Mouse (Mus musculus) spleen, adult 12 weeks (tissue): ENCODE results near the gene Mei4.
A peak's percentile ranks its signal among the peaks of the same experiment; 100 is the strongest.

Experiments
- DNase-seq: peaks from one replicate; pipeline ENCODE4 v3.0.0; 2022; ENCODE audit warnings: low spot score

The Mei4 gene

GRCm38 (mm10) chr9:81863181-81863887 is at the start of gene Mei4:
Gene Mei4, plus strand, starts transcription at chr9:81863670.
- peak; percentile 35 for DNase-seq

GRCm38 (mm10) chr9:81819715-81820373 is 43.6 kb upstream of the Mei4 start:
- no peak for DNase-seq

DNA sequence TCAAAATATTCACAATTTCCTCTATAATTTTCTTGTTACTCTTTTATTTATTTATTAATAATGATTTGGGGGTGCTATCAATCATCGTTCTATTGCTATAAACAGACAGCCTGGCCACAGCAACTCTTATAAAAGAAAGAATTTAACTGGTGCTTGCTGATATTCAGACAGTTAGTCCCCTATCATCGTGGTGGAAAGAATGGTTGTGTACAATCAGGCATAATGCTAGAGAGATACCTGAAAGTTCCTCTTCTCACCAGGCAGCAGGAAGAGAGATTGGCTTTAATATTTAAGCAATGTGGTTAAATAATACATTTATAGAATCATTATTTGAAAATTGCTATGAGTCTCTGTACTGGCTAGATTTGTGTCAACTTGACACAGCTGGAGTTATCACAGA is 35.9 kb upstream of the Mei4 start:
- DNase-seq = no peak

- no peak for DNase-seq
These were observed 29.4 kb upstream of the Mei4 start for GRCm38 (mm10) chr9:81834056-81834455.

GRCm38 (mm10) chr9:81858861-81859260 is 4.6 kb upstream of the Mei4 start:
- DNase-seq = no peak

- DNase-seq = peak; percentile 0
These were observed 391 bp downstream of the Mei4 start for GRCm38 (mm10) chr9:81863888-81864234.

DNA sequence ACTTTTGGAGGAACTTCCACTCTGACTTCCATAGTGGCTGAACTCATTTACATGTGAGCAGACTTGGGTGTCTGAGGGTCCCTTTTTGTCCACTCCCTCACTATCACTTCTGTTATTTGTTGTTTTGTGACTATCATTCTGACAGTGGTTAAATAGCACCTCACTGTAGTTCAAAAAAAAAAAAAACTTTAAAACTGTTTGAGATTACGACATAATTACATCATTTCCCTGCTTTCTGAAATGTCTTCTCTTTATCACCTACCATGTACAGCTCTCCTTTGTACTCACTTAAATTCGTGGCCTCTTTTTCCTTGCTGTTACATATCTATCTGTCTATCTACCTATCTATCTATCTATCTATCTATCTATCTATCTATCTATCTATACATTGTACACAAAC is 2.6 kb downstream of the Mei4 start:
- no peak for DNase-seq

DNA sequence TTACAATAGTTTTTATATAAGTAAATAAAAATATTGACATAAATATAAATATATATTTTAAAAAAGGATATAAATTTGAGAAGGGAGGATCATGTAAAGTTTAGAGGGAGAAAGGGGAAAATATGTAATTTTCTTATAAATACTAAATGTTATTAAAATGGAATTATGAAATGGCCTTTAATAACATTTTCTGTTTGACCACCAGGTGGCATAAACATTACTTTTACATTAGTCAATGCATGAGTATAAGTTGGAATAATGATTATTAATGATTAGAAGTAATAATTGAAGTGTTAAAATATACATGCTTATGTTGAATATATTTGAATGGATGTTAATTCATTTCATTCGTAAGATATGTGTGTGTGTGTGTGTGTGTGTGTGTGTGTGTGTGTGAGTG is 58.0 kb downstream of the Mei4 start:
- no peak for DNase-seq

DNA sequence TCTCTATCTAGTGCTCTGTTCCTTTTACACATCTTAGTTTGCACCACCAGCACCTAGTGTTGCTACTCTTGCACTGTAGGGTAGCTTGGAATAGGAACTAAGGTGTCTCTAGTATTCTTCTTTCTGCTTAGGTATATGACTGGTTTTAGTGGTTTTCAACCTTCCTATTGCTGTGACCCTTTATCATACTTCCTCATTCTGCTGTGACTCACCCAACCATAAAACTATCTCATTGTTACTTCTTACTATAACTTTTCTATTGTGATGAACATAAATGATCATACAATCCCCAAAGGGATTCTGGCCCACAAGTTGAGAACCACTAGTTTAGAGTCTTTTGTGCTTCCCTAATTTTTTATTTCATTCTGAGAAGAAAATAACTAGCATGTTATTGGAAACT is 61.3 kb downstream of the Mei4 start:
- DNase-seq = no peak

DNA sequence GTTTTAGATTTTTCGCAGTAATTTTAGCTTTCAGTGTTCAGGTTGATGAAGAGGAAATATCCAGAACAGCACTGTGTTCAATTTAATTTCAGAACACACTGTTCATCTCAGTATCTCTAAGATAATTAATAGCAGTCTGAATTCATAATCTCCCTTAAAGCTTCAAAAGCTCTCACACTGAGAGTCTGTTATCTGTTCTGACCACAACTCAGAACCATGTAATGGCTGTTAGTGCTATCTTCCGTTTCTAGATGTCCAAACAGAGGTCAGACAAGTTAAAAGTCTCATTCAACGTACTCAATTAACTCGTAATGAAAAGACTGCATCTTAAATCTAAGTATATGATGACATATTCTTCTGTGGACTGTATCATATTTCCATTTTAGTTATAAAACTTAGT is 77.1 kb downstream of the Mei4 start:
- no peak for DNase-seq

GRCm38 (mm10) chr9:81945624-81946023 is 82.2 kb downstream of the Mei4 start:
- DNase-seq = no peak

- DNase-seq = no peak
These were observed 93.4 kb downstream of the Mei4 start for GRCm38 (mm10) chr9:81956858-81957257.

DNA sequence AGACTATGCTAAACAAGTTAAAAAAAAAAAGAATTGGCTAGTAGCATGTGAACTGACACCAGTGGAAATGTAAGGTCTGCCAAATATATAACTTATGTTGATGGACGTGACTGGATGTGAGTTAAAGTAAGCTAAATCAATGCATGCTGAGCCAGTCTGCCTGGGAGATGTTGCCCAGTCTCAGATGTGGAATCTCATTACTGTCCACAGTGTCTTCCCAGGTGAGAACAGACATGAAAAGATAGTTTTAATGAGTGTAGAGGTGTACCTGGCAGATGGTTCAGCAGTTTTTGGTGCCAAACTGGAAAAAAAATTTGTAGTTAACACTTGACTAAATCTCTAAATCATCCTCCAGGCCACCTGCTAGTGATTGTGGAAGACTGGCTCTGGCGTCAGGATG is 94.4 kb downstream of the Mei4 start:
- DNase-seq = no peak

- no peak for DNase-seq
These were observed 103.3 kb downstream of the Mei4 start for GRCm38 (mm10) chr9:81966765-81967164.

DNA sequence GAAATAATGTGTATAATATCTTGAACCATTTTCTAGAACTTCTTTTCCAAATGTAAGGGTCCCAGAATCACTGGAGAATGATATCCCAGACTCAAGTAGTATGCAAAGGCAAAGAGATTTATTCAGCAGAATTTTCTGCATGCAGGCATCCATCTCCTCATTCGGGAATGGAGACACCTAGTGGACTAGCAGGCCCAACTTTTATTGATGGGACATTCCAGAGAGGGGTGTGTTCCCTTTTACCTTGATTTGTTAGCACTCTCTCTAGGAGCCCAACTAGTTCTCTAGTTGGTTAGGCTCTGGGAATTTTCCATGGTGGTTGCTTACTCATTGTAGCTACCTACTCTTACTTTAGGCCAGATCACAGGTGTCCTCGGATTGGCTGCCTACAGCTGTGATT is 105.5 kb downstream of the Mei4 start:
- DNase-seq = no peak

GRCm38 (mm10) chr9:81982461-81982860 is 119.0 kb downstream of the Mei4 start:
- DNase-seq = no peak

DNA sequence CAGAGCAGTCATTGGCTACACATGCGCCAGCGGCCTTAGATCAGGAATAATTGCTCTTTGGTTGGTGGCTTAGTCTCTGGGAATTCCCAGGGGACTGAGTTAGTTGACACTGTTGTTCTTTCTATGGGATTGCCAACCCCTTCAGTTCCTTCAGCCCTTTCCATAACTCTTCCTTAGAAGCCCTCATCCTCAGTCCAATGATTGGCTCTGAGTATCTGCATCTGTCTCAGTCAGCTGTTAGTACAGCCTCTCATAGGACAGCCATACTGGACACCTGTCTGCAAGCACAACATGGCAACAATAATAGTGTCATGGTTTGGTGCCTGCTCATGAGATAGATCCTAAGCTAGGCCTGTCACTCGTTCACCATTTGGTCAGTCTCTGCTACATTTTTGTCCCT is 149.5 kb downstream of the Mei4 start:
- DNase-seq = no peak

DNA sequence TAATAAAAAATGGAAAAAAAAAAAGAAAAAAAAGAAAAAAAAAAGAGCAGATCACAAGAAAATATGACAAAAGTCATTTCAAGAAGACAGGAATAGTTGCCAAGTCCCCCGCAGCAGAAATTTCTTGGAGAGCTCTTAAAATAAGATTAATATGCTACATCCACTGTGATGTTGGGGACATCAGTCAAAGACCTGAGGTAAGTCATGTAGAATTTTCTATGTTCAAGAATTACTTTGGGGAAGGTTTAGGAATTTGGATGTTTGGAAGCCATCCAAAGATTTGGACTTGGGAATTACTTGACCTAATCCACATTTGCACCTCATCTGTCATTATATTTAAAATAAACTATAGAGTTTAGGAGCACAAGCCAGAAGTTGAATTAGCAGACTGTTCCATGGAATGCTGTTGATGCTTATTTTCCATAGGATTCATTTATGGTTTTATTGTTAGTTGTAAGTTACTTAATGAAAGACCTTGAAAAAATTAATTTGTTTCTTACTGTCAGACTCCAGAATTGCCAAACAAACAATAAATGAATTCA is 179.1 kb downstream of the Mei4 start:
- DNase-seq = no peak

- no peak for DNase-seq
These were observed 181.0 kb downstream of the Mei4 start for GRCm38 (mm10) chr9:82044517-82044916.

- no peak for DNase-seq
These were observed 210.4 kb downstream of the Mei4 start for GRCm38 (mm10) chr9:82073832-82074231.

GRCm38 (mm10) chr9:82075270-82075669 is 211.8 kb downstream of the Mei4 start:
- DNase-seq = no peak

GRCm38 (mm10) chr9:82096409-82096808 is 232.9 kb downstream of the Mei4 start:
- no peak for DNase-seq

DNA sequence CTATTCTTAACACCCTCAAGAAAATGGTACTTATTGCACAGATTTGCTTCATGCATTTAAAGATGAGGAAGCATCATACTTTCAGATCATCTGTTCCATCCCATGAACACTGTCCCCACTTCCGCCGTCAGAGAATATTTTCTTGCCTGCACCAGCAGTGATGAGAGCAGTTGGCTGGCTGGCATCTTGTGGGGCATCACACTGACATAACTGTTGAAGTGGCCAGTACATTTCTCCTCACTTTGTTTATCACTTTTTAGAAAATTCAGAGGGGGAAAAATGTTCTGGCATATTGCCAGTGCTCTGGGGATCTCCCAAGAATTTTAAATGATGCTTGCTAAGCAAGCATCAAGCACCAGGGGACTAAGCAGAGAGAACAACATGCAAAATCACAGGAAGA is 251.4 kb downstream of the Mei4 start:
- DNase-seq = no peak

DNA sequence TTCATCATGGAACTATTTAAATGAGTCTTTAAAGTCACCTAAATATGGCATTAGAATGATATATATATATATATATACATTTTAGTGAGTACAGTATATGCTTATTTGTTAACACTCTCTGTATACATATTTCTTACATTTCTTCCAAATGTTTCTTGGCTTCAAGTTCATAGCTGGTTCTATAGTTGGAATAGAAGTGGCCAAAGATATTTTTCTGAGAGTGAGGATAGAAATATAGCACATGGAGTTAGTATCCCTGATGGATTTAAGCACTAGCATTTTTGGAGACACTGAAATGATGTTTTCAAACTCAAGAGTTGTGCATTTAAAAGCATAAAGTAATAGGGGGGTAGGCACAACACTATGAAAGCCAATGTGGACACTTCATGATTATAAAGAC is 272.6 kb downstream of the Mei4 start:
- no peak for DNase-seq
